Mouse (Mus musculus) mature B cell (primary cell): ENCODE results near the gene Btbd6.

ENCODE experiments used
- in situ Hi-C: fragments of 300-500 bp; cut with MboI; formaldehyde crosslinking; loops from 2 replicates; pipeline ENCODE4 v1.14.3; 2019

Btbd6 gene

GRCm38 (mm10) chr12:112955800-112956199, 20.5 kb upstream of the Btbd6 start:
- in situ Hi-C loops: no loop called here

- in situ Hi-C loops: no loop called here
Measured at GRCm38 (mm10) chr12:112958303-112958702, 18.0 kb upstream of the Btbd6 start.

DNA sequence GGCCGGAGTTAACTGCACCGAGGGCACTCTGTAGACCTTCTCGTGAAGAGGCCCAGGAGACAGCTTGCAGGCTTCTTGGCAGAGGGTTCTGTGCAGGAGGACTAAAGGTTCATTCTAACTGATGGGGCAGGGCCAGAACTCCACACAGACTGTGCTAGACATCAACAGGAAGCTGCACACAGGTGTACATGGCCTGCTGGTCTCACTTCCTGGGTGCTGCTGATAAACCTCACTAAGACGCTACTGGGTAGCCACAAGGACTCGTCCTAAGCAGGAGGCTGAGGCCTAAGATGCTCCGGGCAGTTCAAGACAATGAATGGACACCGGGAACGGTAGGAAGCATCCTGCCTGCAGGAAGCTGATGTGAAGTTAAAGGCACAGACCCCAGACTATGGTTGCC, 16.9 kb upstream of the Btbd6 start:
- in situ Hi-C loops: no loop called here

- in situ Hi-C loops: no loop called here
Measured at GRCm38 (mm10) chr12:112961428-112961827, 14.9 kb upstream of the Btbd6 start.

DNA sequence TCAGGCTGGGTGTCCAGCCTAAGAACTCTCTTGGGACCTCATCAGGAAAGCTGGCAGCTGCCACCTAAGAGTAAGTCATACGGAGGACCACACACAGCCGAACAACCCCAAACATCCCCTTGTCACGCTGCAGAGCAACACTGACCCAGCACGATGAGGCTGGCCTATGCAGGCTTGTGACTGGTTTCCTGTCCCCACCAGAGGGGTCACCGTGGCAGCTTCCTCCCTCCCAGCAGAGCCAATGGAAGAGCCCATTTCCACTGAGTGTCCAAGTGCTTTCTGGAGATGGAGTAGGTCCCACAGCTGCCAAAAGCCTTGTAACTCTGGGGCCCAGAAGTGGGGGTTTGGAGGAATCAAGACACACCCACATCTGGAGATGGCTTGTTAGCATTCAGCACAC, 14.4 kb upstream of the Btbd6 start:
- in situ Hi-C loops: no loop called here

DNA sequence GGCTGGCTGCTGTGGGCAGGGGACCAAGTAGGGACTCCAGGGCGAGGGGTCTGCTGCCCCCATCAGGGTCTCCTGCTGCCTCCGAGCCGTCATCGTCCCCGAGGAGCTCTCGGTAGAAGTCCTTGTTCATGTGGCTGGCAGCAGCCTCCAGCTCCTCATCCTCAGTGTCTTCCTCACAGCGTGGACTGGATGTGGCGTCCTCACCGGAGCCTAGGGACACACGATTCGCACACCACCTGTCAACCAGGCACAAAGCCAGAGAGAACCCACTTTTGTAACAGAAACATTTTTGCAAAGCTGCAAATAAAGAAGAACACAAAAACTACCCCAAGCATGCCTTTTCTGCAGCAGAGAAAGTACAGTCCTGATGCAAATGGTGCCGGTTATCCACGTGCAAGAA, 10.5 kb upstream of the Btbd6 start:
- in situ Hi-C loops: no loop called here

DNA sequence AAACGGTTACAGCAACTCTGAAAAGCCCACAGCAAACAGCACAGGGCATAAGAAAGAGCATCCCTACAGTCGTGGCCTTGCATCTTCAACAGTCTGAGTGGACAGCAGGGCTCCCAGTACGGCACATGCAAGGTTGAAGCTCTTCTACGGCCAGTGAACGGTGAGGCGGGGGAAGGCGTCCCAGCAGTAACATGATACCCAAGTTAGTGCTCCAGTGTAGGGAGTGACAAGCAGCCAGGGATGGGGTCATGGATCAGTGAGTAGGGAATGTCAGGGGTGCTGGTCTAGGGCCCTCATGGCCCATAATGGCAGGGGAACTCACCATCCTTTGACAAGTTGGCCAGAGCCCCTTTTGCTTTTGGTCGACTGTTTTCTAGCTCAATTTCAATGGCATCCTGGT, 7.3 kb upstream of the Btbd6 start:
- in situ Hi-C loops: no loop called here

DNA sequence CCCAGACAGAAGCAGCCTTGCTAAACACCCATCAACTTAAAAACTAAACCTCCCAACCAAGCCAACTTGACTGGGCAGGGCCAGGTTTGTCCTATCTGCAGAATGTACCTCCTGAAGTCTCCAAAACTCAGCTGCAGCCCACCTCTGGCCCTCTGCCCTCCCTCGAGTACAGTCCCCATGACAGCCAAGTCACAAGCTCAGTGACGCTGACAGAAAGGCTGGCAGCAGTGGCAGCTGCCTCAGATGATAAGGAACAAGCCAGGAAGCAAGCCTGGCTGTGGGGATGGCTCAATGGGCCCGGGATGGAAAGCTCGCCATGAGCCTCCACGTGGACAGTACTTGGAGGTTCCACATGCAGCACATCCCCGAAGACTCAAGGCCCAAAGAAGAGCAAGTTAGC, 6.7 kb upstream of the Btbd6 start:
- in situ Hi-C loops: no loop called here

DNA sequence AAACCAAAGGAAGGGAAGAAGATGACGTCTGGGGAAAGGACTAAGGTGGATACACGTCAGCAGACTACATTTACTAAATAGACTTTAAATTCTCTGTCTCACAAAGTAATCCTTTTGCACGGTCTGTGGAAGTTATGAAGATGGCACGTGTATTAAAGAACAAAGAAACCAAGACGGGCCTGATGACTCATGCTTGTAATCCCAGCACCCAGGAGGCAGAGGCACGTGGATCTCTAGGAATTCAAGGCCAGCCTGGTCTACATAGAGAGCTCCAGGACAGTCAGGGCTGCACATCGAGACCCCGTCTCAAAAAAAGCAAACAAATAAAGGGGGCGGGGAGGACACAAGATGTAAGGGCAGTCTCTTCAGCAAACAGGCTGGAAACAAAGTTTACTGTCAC, 1.5 kb upstream of the Btbd6 start:
- in situ Hi-C loops: no loop called here

DNA sequence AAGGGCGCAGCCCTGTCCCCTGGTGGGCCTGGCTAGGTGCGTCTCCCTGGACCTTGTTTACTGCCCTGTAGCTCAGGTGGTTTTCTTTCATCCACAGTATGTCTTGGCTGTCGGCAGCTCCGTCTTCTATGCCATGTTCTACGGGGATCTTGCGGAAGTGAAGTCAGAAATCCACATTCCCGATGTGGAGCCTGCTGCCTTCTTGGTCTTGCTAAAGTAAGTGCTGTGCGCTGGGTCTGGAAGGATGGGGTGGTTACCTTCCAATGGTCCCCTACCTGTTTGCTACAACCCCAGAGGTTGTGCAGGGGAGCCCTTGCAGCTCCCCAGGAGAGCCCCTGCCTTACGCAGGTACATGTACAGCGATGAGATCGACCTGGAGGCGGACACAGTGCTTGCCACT, 874 bp downstream of the Btbd6 start:
- in situ Hi-C loops: no loop called here

- in situ Hi-C loops: no loop called here
Measured at GRCm38 (mm10) chr12:112982031-112982430, 5.7 kb downstream of the Btbd6 start.

DNA sequence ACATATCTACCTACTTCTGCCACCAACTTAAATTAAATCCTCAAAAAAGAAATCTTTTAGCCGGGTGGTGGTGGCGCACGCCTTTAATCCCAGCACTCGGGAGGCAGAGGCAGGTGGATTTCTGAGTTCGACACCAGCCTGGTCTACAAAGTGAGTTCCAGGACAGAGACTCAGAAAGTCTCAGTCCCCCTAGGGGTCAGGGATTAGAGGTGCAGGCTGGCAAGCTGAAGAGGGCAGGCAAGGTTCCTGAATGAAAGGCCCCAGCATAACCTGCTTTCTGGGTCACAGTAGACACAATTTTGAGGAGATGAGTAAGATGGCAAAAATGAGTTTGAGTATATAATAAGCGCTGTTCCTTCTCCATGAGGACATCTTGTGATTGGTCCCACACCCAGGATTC, 9.1 kb downstream of the Btbd6 start:
- in situ Hi-C loops: no loop called here

- in situ Hi-C loops: no loop called here
Measured at GRCm38 (mm10) chr12:112987877-112988276, 11.6 kb downstream of the Btbd6 start.

- in situ Hi-C loops: no loop called here
Measured at GRCm38 (mm10) chr12:112990706-112991405, 14.6 kb downstream of the Btbd6 start.

GRCm38 (mm10) chr12:112991444-112991843, 15.2 kb downstream of the Btbd6 start:
- in situ Hi-C loops: no loop called here

DNA sequence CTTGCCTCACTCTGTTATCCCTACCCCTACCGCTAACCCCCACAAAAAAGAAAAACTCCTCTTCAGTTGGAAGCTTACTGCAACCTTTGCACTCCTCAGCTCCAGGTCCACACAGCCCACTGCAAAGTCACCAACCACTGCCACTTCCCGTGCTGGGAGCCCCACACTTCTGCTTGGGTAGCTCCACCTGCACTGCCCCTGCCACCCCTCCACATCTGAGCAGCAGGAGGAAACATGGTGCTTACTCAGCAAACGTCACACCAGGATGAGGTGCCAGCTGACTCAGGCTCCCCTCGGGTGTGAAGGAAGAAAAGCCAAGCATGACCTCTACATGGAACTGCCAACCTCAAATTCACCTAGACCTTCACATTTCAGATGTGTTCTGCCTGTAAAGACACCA, 17.9 kb downstream of the Btbd6 start:
- in situ Hi-C loops: no loop called here

GRCm38 (mm10) chr12:112999569-113000293, 23.4 kb downstream of the Btbd6 start:
- in situ Hi-C loops: no loop called here

DNA sequence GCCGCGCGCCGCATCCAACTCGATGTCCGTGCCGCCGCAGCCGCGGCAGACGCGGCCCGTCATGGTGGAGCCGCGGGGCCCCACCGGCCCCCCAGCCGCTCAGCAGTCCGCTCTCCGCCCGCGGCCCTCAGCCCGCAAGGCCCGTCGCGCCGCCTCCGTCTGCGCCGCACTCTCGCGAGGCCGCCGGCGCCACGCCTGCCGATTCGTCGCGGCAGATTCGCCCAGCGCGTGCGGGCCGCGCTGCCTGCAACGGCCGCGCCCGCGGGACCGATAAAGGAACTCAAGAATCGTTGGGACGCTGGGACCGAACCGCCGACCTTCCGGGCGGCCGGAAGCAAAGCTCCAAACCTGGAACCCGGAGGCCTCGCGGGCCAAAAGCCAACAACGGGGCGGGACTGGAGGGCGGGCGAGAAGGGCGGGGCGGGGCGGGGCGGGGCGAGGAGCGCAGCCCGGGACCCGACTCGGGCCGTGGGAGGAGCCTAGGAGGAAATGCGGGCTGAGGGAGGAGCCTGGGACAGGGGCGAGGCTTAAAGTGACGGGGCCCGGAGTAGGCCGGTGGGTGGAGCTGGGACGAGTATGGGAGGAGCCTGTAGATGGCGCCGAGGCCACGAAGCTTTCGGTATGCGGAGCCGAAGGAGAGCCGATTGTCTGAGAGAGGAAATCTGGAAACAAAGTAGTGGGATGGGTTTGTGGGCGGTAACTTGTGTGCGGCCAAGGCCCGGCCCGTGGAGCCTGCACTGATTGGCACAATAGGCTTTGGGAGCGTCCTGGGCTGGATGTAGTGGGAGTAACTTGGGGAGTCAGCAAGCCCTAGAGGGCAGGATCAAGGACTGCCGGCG, 24.2 kb downstream of the Btbd6 start, which contains the start of gene Brf1:
Gene Brf1, minus strand, starts transcription at position 411 of the 839 bp plus-strand sequence.
- in situ Hi-C loops: no loop called here

GRCm38 (mm10) chr12:113001133-113001474, 24.8 kb downstream of the Btbd6 start:
- in situ Hi-C loops: no loop called here

- in situ Hi-C loops: no loop called here
Measured at GRCm38 (mm10) chr12:113002667-113003066, 26.4 kb downstream of the Btbd6 start.

DNA sequence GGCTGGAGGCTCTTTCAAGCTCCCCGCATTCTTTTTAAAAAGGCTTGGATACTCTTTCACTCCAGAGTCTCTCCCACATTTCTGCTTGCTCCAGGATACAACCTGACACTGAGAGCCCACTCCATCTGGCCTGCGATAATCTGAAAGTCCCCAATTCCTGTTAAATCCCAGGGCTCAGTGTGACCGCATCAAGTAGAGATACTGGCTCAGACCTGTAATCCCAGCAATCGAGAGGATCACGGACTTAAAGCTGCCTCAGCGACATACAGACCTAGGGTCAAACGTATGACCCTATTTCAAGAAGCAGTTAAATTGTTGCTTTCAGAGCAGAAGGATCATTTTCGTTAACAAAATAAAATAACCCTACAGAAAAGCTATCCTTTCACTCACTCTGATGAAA, 27.7 kb downstream of the Btbd6 start:
- in situ Hi-C loops: no loop called here

DNA sequence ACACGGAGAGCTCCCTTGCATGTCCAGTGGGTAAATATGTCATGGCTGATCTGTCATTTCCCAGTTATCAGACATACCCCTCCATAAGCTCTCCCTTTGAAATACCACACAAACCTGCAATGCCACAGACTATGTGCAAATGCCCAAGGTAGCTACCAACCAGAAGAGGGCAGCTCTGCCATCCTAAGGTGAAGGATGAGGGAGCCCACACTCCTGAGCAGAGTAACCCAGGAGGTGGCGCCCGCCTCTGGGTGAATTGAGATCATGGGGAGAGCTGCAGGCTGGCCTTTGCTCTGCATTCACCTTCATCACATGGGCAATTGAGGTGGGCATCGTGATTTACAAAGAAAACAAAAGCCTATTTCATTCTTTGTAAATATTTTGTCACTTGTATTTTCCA, 28.7 kb downstream of the Btbd6 start:
- in situ Hi-C loops: no loop called here
